Mouse (Mus musculus): Measurements from ENCODE around the gene Sh3glb1. TPM values are rescaled to one million over a fixed set of nuclear protein-coding genes. Genes with fewer than 3 reads are reported as not detected.
A peak's percentile ranks its signal among the peaks of the same experiment; 100 is the strongest.

The Sh3glb1 gene
- polyA plus RNA-seq, 1 experiment from 2014 or later = 112 TPM

DNA sequence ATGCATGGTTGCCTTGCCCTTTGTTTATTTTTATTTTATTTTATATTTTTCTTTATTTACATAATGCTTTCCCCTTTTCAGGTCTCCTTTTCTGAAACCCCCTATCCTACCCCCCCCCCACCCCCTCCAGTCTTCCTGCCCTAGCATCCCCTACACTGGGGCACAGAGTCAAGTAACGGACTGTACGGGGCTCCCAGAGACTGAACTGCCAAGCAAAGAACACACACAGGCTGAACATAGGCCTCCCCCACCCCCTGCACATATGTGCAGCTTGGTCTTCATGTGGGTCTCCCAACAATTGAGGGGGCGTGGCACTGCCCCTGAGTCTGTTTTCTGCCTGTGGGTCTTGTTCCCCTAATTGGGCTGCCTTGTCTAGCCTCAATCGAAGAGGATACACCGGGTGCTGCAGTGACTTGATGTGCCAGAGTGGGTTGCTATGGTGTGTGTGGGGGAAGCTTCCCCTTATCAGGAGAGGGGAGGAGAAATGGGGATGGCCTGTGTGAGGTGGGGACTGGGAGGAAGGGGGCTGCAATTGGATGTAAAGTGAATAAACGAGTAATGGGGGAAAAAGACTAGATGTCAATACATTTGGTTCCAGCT, 8.4 kb downstream of the Sh3glb1 start:
- Histone ChIP-seq H3K36me3 (peaks cover 26% of the 10 kb centered on the region), H3K4me1 (replicated peaks) (peaks cover 14% of the 10 kb centered on the region), H3K27ac (replicated peaks) (no peak overlapping the region), H3K9me3 (no peaks in the 10 kb centered on the region), H3K9ac (no peak overlapping the region), H3K4me2 (no peak overlapping the region), H3K27me3 (no peaks in the 10 kb centered on the region), H3K4me3 (no peak overlapping the region)
- WGBS = 76% methylated on average over 6 of the region's 6 CpGs
- ATAC-seq (ENCODE audit: low FRiP score, low read depth) = 0 out of 2 replicates have a peak, but pooled peaks have one; percentile 42

DNA sequence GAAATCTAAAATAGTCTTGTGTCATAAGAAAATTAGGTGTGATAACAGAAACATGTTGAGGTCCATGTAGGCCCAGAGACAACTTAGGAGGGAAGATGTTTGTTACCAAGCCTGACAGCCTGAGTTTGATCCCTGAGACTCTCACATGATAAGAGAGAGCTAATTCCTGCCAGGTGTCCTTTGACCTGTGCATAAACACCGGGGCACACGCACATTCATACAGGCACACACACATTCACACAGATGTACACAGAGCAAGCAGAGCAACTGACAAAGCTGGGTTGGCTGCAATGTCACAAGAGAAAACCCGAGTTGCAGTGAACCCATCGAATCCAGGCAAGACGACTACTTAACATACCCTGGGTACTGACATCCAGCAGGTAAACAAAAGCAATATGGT, 11.5 kb downstream of the Sh3glb1 start:
- ATAC-seq (ENCODE audit: low FRiP score, low read depth) = no peak
- no peak overlapping the region for H3K4me3 ChIP-seq
- H3K9ac ChIP-seq = no peak overlapping the region
- H3K36me3 ChIP-seq = peaks cover 34% of the 10 kb centered on the region
- no peaks in the 10 kb centered on the region for H3K9me3 ChIP-seq
- H3K4me2 ChIP-seq = no peak overlapping the region
- H3K4me1 ChIP-seq (replicated peaks) = no peaks in the 10 kb centered on the region
- H3K27ac ChIP-seq (replicated peaks) = no peak overlapping the region
- WGBS = 92% methylated on average over 5 of the region's 5 CpGs
- no peaks in the 10 kb centered on the region for H3K27me3 ChIP-seq

DNA sequence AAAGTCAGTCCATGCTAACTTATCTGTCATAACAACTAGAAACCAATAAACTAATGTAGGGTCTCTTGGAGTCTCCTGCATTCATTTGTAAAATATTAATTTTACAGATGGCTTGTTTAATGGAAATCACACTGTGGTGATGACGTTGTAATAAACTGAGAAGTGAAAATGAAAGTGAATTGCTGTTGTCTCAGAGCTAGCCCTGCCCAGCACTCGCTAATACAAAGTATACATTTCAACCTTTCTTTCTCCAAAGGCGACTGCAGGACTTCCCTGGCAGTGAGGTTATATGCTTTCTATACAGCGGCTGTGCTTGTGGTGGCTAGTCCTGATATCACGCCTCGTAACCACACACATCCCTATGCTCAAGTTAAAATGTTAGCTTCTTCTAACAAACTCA, 16.2 kb downstream of the Sh3glb1 start:
- Histone ChIP-seq H3K4me2 (no peak overlapping the region), H3K4me1 (replicated peaks) (no peaks in the 10 kb centered on the region), H3K9me3 (no peaks in the 10 kb centered on the region), H3K36me3 (peaks cover 42% of the 10 kb centered on the region), H3K4me3 (no peak overlapping the region), H3K27me3 (no peaks in the 10 kb centered on the region), H3K9ac (no peak overlapping the region), H3K27ac (replicated peaks) (no peak overlapping the region)
- 88% methylated on average over 6 of the region's 6 CpGs for WGBS
- ATAC-seq (ENCODE audit: low FRiP score, low read depth) = no peak

DNA sequence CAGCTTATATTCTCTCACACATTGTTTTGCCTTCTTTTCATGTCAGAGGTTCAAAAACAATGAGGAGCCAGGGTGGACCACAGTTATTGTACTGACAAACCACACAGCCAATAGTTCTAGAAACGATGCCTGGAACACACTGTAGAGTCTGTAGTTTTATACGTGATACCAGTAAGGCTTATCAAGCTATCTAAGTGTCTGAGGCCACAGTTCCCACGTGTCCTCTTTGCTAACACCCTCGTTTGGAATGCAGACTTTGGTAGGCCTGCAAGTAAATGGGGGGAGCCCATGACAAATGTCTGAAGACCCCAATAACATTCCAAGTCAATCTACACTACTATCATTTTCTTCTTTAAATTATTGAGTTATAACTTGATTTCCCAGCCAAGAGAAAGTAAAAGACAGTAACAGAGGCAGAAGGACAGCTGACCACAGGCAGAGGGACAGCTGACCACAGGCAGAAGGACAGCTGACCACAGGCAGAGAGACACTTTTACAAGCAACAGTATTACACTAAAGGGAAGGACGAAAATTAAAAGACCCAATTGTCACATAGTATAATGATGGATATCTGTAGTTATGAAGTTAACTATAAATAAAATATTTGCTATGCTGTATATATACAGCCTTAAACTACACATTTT, 21.2 kb downstream of the Sh3glb1 start:
- WGBS = 88% methylated on average over 5 of the region's 5 CpGs
- Histone ChIP-seq H3K4me2 (no peak overlapping the region), H3K9ac (no peak overlapping the region), H3K4me3 (no peak overlapping the region), H3K9me3 (no peaks in the 10 kb centered on the region), H3K27me3 (no peaks in the 10 kb centered on the region), H3K27ac (replicated peaks) (no peak overlapping the region), H3K4me1 (replicated peaks) (no peaks in the 10 kb centered on the region), H3K36me3 (peaks cover 66% of the 10 kb centered on the region)
- no peak for ATAC-seq (ENCODE audit: low FRiP score, low read depth)

DNA sequence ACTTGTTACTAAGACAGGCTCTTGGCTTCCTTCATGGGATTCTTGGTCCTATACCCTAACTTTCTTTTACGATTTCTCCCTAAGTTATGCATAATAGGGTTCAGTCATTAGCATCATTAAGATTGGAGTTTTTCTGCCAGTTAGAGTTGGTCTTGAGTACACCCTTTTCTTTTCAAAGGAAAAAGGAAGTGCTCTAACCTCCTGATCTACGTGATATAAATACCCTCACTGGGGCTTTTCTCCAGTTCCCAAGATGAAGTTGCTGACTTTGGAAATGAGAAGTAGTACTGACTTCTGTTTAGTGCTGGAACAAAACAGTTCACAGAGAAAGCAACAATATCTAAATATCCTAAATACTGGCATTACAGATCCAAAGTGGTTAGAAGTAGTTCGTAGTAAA, 22.2 kb downstream of the Sh3glb1 start:
- H3K9me3 ChIP-seq = no peaks in the 10 kb centered on the region
- WGBS = 90% methylated on average over 3 of the region's 3 CpGs
- peaks cover 64% of the 10 kb centered on the region for H3K36me3 ChIP-seq
- no peak overlapping the region for H3K4me2 ChIP-seq
- no peaks in the 10 kb centered on the region for H3K4me1 ChIP-seq (replicated peaks)
- no peaks in the 10 kb centered on the region for H3K27me3 ChIP-seq
- H3K9ac ChIP-seq = no peak overlapping the region
- ATAC-seq (ENCODE audit: low FRiP score, low read depth) = no peak
- no peak overlapping the region for H3K27ac ChIP-seq (replicated peaks)
- no peak overlapping the region for H3K4me3 ChIP-seq

DNA sequence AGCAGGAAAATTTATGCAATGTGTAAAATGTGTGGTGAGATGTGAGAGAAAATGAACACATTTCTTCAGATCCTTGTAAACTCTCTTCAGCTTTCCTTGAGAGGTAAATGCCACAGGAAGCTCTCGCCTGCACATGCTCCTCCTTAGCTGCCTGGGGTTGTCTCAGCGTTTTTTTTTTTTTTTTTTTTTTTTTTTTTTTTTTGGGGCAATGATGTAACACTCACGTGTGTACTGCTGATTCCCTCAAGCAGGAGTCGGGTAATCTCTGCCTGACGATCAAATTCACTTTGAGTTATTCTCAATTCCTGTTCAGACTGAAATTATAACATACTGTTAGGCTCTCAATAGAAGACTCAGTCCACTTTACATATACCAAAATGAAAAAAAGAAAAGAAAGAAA, 23.0 kb downstream of the Sh3glb1 start:
- ATAC-seq (ENCODE audit: low FRiP score, low read depth) = no peak
- Histone ChIP-seq H3K36me3 (peaks cover 63% of the 10 kb centered on the region), H3K27ac (replicated peaks) (no peak overlapping the region), H3K4me3 (no peak overlapping the region), H3K9ac (no peak overlapping the region), H3K4me2 (no peak overlapping the region), H3K27me3 (no peaks in the 10 kb centered on the region), H3K4me1 (replicated peaks) (no peaks in the 10 kb centered on the region), H3K9me3 (no peaks in the 10 kb centered on the region)
- 78% methylated on average over 5 of the region's 5 CpGs for whole genome bisulfite sequencing

DNA sequence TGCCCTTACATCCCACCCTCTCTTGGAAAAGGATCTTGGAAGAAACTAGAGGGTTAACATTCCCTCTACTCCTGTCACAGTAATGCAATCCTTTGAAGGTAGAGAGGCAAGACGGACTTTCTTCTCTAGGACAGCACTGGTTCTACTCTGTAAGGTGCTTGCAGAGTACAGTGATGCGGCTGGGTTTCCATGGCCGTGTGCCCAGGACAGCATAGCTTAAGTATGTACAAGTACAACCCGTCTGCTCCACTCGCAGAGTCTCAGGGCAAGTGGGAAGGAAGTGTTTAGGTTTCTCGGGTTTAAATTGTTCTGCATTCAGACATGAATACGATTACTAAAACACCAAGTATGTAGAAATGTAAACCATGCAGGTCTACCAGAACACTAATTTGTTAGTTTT, 25.2 kb downstream of the Sh3glb1 start:
- Histone ChIP-seq H3K9ac (no peak overlapping the region), H3K27ac (replicated peaks) (no peak overlapping the region), H3K4me1 (replicated peaks) (no peaks in the 10 kb centered on the region), H3K4me2 (no peak overlapping the region), H3K36me3 (peaks cover 66% of the 10 kb centered on the region), H3K4me3 (no peak overlapping the region), H3K27me3 (no peaks in the 10 kb centered on the region), H3K9me3 (no peaks in the 10 kb centered on the region)
- ATAC-seq (ENCODE audit: low FRiP score, low read depth) = no peak
- 92% methylated on average over 7 of the region's 7 CpGs for WGBS

DNA sequence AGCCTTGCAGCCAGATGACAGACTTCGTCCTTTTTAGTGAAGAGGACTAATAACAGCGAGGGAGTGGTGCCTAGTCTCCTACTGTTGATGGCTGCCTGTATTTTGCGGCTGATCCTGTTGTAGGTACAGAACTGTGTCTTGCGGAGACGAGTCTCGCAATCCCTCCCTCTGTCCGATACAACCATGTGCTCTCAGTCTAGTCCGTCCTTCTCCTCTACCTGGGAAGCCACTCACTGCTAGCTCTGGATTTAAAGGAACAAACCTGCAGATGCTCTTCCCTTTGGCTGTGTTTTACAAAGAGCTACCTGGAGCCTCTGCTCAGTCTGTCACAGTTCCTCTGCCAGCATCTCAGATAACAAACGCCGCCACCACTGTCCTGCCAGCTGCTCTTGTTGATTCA, 26.1 kb downstream of the Sh3glb1 start:
- Histone ChIP-seq H3K36me3 (peaks cover 66% of the 10 kb centered on the region), H3K27ac (replicated peaks) (no peak overlapping the region), H3K4me2 (no peak overlapping the region), H3K9ac (no peak overlapping the region), H3K4me1 (replicated peaks) (no peaks in the 10 kb centered on the region), H3K9me3 (no peaks in the 10 kb centered on the region), H3K27me3 (no peaks in the 10 kb centered on the region), H3K4me3 (no peak overlapping the region)
- 94% methylated on average over 10 of the region's 10 CpGs for WGBS
- no peak for ATAC-seq (ENCODE audit: low FRiP score, low read depth)

DNA sequence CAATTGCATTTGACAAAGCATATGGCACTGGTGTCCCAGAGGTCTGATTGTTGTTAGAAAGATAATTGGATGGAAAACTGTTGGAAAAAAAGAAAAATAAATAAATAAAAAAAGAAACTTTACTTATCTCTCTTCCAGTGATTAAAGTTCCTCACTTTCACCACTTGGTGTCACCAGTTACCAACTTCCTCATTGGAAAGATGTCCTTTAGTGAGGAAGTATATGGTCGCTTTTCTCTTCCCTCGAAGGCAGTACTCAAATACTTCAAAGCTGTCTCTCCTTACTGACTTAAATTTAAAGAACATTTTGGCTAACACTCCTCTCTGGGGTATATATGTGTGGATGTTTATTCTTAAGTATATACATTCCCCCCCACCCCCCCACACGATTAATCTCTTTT, 28.1 kb downstream of the Sh3glb1 start:
- 0 out of 2 replicates have a peak, but pooled peaks have one; percentile 24 for ATAC-seq (ENCODE audit: low FRiP score, low read depth)
- no peak overlapping the region for H3K4me2 ChIP-seq
- no peak overlapping the region for H3K9ac ChIP-seq
- WGBS = 49% methylated on average over 3 of the region's 3 CpGs
- H3K36me3 ChIP-seq = peaks cover 53% of the 10 kb centered on the region
- H3K4me1 ChIP-seq (replicated peaks) = no peaks in the 10 kb centered on the region
- H3K27me3 ChIP-seq = no peaks in the 10 kb centered on the region
- no peaks in the 10 kb centered on the region for H3K9me3 ChIP-seq
- H3K4me3 ChIP-seq = no peak overlapping the region
- no peak overlapping the region for H3K27ac ChIP-seq (replicated peaks)

DNA sequence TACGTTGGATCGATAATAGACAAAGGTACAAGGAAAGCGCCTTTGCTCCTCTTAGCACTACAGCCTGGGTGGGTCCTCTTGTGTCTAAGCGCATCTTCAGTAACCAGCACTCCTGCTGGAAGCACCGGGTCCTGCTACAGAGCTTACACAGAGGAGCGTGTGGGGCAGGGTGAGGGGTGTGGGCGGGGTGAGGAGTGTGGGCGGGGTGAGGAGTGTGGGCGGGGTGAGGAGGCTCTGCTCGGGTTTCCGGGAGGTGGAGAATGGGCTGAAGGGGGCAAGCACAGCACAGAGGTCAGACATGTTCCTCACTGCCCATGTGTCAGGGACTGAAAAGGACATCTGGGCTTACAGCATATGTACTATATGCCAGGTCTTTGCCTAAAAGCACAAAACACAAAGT, 30.9 kb downstream of the Sh3glb1 start:
- Histone ChIP-seq H3K9me3 (no peaks in the 10 kb centered on the region), H3K4me3 (no peak overlapping the region), H3K27me3 (no peaks in the 10 kb centered on the region), H3K4me2 (no peak overlapping the region), H3K9ac (no peak overlapping the region), H3K4me1 (replicated peaks) (no peaks in the 10 kb centered on the region), H3K27ac (replicated peaks) (no peak overlapping the region), H3K36me3 (peaks cover 27% of the 10 kb centered on the region)
- ATAC-seq (ENCODE audit: low FRiP score, low read depth) = 0 out of 2 replicates have a peak, but pooled peaks have one; percentile 46
- 21% methylated on average over 11 of the region's 11 CpGs for WGBS

DNA sequence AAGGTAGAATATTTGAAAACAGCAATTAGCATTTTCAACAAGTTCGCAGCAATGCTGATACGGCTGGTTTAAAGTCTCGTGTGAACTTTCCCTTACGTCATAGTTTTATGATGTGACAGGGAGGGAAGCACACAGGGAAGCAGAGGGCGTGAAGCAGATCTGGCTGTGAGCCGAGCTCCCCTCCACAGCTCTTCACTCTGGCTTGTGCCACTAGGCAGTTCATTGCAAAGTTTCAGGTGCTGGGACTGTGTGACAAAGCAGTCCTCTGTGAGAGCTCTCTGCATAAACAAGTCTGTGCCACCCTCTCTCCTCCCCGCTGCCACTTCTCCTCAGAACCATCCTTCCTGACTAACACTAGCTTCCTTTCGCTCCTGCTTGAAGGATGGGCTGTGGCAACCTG, 31.9 kb downstream of the Sh3glb1 start:
- no peak for ATAC-seq (ENCODE audit: low FRiP score, low read depth)
- Histone ChIP-seq H3K27me3 (no peaks in the 10 kb centered on the region), H3K36me3 (peaks cover 20% of the 10 kb centered on the region), H3K9ac (no peak overlapping the region), H3K4me3 (no peak overlapping the region), H3K4me1 (replicated peaks) (no peaks in the 10 kb centered on the region), H3K27ac (replicated peaks) (no peak overlapping the region), H3K9me3 (no peaks in the 10 kb centered on the region), H3K4me2 (no peak overlapping the region)
- 83% methylated on average over 8 of the region's 8 CpGs for WGBS

DNA sequence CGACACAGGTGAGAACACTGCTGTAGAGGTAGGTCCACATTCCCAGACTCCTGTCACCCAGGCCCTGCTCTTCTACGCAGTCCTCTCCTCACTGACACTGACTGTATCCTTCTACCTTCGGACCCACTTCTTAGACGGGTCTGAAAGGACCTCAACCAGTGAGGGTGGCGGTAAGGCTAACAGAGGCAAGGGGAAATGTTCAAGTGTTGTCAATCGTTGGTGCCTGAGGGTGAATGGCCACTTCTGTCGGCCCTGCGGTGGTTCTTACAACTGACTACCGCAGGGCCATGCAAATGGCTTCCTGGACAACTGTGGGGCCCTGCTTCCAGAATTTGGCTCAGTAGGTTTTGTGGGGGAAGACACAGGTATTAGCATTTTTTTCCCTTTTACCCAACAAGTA, 32.5 kb downstream of the Sh3glb1 start:
- Histone ChIP-seq H3K9ac (no peak overlapping the region), H3K4me2 (no peak overlapping the region), H3K4me3 (no peak overlapping the region), H3K4me1 (replicated peaks) (no peaks in the 10 kb centered on the region), H3K27me3 (no peaks in the 10 kb centered on the region), H3K27ac (replicated peaks) (no peak overlapping the region), H3K9me3 (no peaks in the 10 kb centered on the region), H3K36me3 (peaks cover 14% of the 10 kb centered on the region)
- no peak; the same call in 1 of the 2 replicates for ATAC-seq (ENCODE audit: low FRiP score, low read depth)
- WGBS = 90% methylated on average over 9 of the region's 9 CpGs

DNA sequence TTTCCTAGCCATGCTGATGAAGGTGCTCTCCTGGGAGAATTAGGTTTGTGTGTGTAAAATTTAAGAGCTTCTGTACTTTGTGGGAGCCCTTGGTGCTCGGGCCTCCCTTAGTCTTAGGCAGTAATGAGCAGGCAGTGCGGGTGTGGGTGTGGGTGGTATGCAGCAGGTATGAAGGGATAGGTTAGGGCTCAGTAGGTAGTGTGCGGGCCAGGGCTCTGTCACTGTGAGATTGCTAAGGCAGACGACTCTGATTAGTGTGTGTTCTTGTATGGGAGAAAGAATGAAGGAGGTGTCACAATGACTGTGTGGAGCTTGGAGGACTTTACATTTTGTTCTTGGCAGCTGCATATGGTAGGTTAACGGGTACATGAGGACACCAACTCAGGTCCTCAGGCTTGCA, 34.0 kb downstream of the Sh3glb1 start:
- H3K9ac ChIP-seq = no peak overlapping the region
- ATAC-seq (ENCODE audit: low FRiP score, low read depth) = no peak
- H3K4me1 ChIP-seq (replicated peaks) = no peaks in the 10 kb centered on the region
- H3K9me3 ChIP-seq = no peaks in the 10 kb centered on the region
- 93% methylated on average over 5 of the region's 5 CpGs for WGBS
- peaks cover 9% of the 10 kb centered on the region for H3K36me3 ChIP-seq
- no peaks in the 10 kb centered on the region for H3K27me3 ChIP-seq
- no peak overlapping the region for H3K27ac ChIP-seq (replicated peaks)
- H3K4me2 ChIP-seq = no peak overlapping the region
- no peak overlapping the region for H3K4me3 ChIP-seq
